Mouse (Mus musculus) heart, postnatal 0 days (tissue): ENCODE measurements around the gene Rnf121.

ENCODE experiments used
- CTCF ChIP-seq: IDR thresholded peaks from 2 replicates; pipeline ENCODE4 v1.5.1; 2016; ENCODE audit warnings: antibody characterized with exemption, control low read depth, low read depth
- EP300 ChIP-seq: IDR thresholded peaks from 2 replicates; pipeline ENCODE4 v1.6.1; 2016; ENCODE audit warnings: antibody characterized with exemption, low read depth

DNA sequence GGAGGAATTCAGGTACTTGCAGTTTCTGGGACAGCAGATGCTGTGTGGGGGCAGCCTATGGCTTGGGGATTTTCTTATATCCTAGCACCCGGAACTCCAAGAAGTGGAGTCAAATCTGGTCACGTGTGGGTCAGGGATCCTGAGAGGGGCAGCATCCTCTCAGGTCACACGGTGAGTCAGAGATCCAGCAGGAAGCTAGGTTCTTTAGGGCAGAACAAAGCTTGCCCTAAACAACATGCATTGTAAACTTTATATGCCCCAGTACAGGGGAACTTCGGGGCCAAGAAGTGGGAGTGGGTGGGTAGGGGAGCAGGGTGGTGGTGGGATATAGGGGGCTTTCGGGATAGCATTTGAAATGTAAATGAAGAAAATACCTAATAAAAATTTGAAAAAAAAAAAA lies 35.6 kb upstream of the Rnf121 start:
- TF ChIP-seq CTCF (no peak), EP300 (no peak)
